Mouse (Mus musculus) left cerebral cortex, postnatal 25 days (tissue): ENCODE data around the gene Shb. TPM values are rescaled to one million over a fixed set of nuclear protein-coding genes. Genes with fewer than 3 reads are reported as not detected.

Experiments
- DNase-seq, 2 experiments: peaks; one replicate each; pipeline ENCODE4 v3.0.0; 2022; ENCODE audit warnings: low spot score in 2 of 2, mixed read lengths in 1 of 2
- intact Hi-C: fragments of 180-260 bp; cut with DNase I; formaldehyde crosslinking; loops from one replicate; pipeline ENCODE4 v1.15.1; 2025
- microRNA-seq, 2 experiments: library from miRNA; unstranded; fragments of <30 nt; microRNA quantifications; one replicate each; pipeline ENCODE4 v1.2.0; 2022
- total RNA-seq, 2 experiments: library from RNA; stranded (reverse); gene quantifications; 2 replicates each; pipeline ENCODE4 v1.2.3; 2021

Gene Shb
- total RNA-seq, 2 experiments from 2014 or later, result 9.0 to 11.8 TPM

- DNase-seq, result no peak
- intact Hi-C loops, result no loop called here
These were observed 157.4 kb downstream of the Shb start for GRCm38 (mm10) chr4:45374879-45375278.

Small RNAs within 50 kb of the gene (microRNA-seq; reads per million reads assigned to microRNA genes)
- 0 reads per million in 2 experiments for gene Gm22518
- gene Gm25692, result 0 reads per million in 2 experiments

Other genes starting within 250 kb of the Shb start
- 10 to 100 TPM; 12.7 to 15.8 TPM for gene Trmt10b, start 235.3 kb downstream of the Shb start, total RNA-seq
- 10 to 100 TPM; 18.4 to 19.1 TPM for gene Dcaf10, start 190.4 kb downstream of the Shb start, total RNA-seq
- 10 to 100 TPM; 14.9 to 16.9 TPM for gene Exosc3, start 189.7 kb downstream of the Shb start, total RNA-seq
- 100 to 1,000 TPM; 118 to 120 TPM for gene Slc25a51, start 123.7 kb downstream of the Shb start, total RNA-seq